Mouse (Mus musculus) cerebellum, adult 11-12 months (tissue): ENCODE results near the gene Ergic3.

Source experiments
- DNase-seq: peaks from one replicate; pipeline ENCODE4 v3.0.0; 2022

Ergic3 gene

DNA sequence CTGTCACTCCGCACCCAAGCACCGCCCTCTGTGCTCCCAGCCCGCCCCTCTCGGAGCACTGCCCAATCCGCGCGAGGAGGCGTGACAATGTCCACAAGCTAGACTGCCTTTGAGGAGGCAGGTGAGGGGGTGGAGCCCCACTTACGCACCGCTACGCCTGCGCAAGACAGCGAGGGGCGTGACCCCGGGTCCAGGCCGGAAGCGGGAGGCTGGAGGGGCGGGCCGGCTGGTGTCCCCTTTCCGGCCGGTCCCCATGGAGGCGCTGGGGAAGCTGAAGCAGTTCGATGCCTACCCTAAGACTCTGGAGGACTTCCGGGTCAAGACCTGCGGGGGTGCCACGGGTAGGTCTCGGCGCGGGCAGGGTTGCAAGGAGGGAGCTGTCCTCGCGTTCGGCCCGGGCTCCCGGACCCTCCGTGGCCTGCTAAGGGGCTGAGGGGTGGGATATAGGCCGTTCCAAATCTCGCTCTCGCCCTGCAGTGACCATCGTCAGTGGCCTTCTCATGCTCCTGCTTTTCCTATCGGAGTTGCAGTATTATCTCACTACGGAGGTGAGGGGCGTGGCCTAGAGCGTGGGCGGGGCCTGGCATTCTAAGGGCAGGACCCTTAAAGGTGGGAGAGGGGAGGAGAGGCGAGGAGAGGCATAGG is at the start of gene Ergic3, which contains the start of gene 6430550D23Rik:
TSS of gene Ergic3 (plus strand) at position 158 of the 645 bp plus-strand sequence.
TSS of gene 6430550D23Rik (minus strand) at position 90 of the 645 bp plus-strand sequence.
- peak; percentile 99 for DNase-seq

DNA sequence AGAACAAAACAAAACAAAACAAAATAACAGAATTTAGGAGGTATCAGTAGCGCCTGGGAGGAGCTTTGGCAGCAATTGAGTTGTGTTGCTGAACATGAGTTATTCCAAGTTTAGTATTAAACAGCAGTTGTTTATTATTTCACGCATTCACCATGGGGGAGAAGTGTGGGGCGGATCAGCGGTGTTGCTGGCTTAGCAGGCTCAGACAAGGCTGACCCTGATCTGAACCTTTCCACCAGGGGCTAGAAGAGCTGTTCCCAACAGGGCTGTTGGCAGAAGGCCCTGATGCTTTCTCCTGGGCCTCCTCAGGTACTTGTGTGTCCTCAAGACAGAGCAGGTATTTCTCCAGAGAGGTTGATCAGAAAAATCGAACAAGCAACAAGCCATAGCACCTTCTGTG is 47.9 kb upstream of the Ergic3 start:
- DNase-seq, result no peak

DNA sequence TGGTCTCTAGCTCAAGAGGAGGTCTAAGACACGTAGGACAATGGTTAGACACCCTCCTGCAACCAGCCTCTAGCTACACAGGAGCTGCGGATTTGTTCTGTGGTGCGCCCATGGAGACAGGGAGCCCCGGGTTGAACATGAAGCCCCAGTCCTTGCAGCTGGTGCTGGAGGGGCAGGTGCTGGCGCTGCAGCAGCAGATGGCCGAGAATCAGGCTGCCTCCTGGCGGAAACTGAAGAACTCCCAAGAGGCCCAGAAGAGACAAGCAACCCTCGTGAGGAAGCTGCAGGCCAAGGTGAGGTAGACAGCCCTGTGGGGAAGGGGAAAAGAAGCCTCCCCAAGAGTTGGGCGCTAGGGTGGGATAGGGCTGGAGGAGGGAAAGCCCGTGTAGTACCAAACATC is 46.0 kb upstream of the Ergic3 start:
- no peak for DNase-seq

DNA sequence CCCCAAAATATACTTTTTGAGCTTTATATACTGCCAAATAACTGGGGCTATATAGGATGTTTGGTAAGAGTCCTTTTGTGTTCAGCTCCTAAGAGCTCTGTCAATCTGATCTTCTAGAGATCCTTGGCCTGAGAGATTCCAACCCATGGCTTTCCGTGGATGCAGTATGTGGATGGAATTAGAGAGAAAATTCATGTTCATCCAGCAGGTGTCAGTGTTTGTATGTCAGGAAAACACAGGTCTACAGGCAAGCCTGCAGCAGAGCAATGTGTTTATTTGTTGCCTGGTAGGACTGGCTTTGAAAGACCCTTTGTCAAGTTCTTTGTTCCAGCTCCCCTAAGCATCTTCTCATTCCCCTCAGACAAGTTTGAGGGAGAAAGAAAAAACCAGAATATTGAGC is 44.9 kb upstream of the Ergic3 start:
- DNase-seq, result no peak

DNA sequence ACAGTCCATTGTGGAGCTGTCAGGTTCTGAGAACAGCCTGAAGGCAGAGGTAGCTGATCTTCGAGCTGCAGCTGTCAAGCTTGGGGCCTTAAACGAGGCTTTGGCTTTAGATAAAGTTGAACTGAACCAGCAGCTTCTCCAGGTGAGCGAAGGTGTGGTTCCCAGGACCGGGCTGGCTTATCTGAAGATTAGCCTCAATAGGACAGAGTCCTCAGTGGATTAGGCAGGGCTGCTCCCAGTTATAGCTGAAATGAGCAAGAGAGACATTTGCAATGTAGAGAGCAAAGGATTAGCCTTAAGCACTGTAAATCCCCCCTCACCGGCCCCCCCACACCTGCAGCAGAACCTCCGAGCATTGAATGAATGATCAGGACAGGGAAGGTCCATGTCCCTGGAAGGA is 34.5 kb upstream of the Ergic3 start:
- no peak for DNase-seq

DNA sequence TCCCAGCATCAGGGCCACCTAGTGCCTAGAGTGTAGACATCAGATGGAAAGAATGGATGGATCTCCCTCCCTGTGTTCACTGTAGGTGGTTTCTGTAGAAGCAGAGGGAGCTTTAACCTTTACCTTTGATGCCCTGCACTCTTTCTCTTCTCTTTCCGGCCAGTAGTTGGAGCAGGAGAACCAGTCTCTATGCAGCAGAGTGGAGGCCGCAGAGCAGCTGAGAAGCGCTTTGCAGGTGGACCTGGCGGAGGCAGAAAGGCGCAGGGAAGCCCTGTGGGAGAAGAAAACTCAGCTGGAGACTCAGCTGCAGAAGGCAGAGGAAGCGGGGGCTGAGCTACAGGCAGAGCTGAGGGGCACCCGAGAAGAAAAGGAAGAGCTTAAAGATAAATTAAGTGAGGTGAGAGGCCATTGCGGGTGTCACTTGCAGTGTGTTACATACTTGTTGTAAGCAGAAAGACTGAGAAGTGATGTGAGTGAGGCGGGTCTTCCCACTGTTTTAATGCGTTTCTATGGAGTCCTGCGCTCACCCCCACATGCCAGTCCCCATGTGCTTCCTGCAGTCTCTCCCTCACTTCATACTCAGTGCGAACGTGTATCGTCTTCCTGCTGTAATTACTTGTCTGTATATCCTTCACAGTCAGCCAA is 33.6 kb upstream of the Ergic3 start:
- no peak for DNase-seq

DNA sequence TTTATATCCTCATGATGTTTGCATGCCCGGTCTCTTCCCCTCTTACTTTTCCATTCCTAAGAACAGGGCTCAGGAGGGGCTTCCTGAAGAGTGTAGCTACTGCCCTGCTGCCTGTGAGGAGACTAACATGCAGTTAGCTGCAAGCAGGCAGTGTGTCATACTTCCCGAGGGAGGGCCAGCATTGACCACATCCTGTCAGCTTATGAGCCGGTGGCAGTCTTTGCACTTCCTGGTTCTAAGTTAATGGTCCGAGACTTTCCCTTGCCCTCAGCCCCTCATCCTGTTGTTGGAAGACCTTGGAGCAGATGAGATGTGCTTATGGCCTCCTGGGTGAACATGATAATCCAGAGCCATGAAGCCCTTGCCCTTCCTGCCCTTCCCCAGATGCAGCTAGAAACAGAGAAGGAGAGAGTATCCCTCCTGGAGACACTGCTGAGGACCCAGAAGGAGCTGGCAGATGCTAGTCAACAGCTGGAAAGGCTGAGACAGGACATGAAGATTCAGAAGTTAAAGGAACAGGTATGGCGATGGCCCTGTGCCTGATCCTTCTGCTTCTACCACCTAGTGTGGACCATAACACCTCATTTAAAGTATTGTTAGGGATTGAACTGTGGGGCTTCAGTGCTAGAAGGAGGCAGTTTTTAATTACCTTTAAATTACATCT is 28.4 kb upstream of the Ergic3 start:
- no peak for DNase-seq

DNA sequence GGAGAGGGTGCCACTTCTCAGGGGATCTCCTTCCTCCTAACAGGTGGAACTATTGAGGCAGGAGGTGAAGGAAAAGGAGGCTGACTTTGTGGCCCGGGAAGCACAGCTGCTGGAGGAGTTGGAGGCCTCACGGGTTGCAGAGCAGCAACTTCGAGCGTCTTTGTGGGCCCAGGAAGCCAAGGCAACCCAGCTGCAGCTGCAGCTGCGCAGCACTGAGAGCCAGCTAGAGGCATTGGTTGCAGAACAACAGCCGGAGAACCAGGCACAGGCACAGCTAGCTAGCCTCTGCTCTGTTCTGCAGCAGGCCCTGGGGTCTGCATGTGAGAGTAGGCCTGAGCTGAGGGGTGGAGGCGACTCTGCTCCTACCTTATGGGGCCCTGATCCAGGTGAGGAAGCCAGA is 22.1 kb upstream of the Ergic3 start:
- no peak for DNase-seq

DNA sequence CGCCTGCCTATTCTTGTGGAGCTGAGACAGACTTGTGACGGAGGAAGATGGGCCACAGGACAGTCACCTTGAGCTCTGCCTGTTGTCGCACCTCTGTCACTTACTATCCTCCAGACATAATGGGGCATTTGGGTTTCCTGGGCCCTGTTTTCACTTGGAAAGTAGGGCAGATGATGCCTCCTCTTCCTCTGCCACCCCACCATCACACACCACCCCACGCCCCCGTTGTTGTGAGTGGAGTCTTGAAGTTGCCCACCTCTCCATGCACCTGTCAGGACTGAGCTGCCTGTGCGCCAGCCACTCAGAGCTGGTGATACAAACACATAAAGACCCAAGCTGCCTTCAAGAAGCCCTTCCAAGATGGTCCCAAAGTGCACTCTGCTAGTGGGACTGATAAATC is 20.7 kb upstream of the Ergic3 start:
- DNase-seq, result no peak

DNA sequence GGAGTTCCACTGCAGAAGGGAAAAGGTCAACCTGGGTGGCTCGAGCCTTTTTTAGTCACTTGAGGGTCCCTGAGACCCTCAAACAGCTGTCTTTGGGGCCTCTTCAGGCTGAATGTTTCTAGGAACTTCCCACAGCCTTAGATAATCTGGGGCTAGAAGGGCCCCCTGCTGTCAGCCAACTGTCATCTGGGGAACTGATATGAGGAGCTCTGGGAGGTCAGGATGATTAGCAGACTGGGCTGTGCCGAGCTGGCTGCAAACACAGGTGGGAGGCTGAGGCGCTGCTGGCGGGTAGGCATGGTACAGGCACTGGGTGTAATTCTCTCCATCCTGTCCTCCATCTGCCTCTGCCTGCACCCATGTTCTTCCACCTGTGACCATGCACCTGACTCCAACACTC is 18.8 kb upstream of the Ergic3 start:
- DNase-seq, result peak; percentile 85

DNA sequence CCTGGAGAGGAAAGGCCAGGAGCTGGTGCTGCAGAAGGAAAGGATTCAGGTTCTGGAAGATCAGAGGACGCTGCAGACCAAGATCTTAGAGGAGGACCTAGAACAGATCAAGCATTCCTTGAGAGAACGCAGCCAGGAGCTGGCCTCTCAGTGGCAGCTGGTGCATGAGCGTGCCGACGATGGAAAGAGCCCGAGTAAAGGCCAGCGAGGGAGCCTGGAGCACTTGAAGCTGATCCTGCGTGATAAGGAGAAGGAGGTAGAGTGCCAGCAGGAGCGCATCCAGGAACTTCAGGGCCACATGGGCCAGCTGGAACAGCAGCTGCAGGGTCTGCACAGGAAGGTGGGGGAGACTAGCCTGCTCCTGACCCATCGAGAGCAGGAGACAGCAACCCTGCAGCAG is 16.7 kb upstream of the Ergic3 start:
- peak; percentile 54 for DNase-seq

DNA sequence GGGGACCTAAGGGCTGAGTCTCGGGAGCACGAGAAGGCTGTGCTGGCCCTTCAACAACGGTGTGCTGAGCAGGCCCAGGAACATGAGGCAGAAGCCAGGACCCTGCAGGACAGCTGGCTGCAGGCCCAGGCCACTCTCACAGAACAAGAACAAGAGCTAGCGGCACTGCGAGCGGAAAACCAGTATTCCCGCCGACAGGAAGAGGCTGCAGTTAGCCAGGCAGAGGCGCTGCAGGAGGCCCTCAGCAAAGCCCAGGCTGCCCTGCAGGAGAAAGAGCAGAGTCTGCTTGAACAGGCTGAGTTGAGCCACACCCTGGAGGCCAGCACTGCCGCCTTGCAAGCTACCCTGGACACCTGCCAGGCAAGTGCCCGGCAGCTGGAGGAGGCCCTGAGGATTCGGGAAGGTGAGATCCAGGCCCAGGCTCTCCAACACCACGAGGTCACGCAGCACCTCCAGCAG is 16.0 kb upstream of the Ergic3 start:
- peak; percentile 99 for DNase-seq

DNA sequence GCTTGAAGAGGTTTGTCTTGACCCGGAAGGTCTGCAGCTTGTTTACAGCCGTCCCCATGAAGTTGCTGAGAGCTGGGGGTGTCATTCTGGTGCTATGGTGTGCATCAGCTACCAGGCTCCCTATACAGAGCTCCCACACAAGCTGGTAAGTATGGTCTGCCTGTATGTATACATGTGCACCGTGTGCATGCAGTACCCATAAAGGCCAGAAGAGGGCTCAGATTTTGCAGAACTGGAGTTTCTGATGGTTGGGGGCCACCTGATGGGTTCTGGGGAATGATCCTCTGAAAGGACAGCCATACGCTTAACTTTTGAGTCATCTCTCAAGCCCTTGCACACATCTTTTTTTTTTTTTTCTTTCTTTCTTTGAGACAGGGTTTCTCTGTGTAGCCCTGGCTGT is 2.5 kb upstream of the Ergic3 start:
- no peak for DNase-seq

DNA sequence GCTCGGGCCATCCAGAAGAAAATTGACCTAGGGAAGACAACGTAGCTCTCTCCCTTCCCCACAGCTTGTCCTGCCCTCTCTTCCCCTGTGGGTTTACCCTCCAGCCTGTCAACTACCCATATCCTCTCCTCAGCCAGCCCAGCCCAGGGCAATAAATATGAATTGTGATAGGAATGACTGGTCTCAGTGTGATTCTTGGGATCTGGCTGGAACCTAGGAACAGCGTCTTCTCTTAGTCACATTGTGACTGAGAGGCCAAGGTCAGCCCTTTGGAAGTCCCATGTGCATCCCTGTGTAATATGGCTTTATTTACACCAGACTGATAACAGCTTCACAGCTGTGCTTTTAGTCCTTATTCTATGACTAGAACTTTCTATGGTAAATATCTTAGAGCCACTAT is 10.3 kb downstream of the Ergic3 start:
- no peak for DNase-seq

DNA sequence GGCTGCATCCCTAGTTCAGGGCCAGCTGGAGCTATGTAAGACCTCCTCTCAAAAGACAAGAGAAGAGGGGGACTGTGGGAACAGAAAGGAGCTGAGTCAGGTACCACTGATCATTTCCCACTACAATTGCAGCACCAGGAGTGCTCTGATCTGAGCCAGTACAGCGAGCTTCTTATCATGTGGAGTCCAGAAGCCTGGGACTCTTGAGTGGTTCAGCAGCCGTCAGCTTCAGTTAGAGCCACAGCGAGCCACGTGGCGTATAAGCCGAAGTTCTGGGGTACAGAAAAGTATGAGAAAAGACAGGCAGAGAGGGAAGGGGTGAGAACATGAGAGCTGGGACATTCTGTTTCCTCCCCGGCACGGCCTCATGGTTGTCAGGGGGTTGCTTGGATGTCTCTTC is 13.4 kb downstream of the Ergic3 start:
- no peak for DNase-seq

DNA sequence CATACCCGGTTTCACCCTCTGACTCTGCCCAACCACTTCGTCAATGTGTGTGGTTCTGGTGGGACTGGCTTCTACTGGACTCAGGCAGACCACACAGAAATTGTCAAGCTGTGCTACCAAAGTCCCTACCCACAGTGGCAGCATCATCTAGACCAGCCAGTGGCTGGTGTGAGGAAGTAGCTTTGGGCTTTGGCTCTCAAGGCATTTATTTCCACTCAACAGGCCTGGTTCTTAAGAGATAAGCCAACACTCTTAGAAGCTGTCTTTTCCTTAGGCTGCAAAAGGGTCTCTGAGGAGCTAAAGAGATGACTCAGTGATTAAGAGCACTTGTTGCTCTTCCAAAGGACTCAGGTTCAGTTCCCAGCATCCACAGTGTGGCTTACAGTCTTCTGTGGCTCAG is 13.9 kb downstream of the Ergic3 start:
- DNase-seq, result no peak

DNA sequence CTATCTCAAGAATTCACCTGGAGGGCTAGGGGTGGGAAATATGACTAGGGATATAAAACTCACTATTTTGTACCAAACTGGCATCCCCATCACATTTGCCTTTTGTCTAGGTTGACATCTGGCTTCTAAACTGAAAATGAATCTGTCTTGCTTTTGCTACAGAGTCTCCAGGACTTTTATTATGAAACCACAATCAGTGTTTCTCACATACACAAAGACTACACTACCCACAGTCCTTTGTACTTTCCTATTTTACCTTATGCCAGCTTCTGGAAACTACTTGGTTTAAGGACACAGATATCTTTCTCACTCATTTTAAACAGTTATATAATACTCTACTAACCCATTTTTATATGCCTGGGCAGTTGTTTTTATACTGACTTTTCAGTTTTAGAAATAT is 17.6 kb downstream of the Ergic3 start:
- no peak for DNase-seq

DNA sequence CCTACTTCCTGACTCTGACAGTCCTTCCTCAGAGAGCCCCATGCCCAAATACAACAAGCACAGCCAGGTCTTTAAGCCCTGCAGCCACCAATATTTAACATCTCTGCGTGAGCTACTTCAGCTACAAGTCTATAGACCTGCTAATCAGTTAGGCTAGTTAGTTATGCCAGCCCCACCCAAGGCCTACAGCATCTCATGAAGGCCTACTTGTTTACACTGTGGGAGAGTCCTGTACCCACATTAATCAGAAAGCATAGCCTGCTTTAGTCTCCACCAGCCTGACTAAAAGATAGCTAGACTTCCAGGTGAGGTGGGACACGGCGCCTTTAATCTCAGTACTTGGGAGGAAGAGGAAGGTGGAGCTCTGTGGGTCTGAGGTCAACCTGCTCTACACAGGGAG is 31.5 kb downstream of the Ergic3 start:
- no peak for DNase-seq

DNA sequence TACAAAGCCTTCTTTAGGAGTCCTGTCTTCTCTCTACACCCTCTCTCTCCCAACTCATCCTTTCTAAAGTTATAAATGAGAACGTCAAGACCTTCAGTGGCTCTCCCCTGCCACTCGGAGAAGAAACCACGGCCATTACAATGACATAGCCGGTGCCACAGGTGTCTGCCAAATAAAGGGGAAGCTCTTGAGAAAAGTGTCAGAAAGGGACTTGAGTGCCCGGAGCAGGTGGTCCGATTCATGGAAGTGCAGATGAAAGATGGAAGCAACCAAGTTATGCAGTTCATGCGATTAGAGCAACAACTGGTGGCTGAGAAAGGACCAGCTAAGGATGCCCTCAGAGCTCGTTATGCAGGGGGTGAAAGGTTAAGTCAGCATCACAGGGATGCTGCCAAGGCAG is 35.1 kb downstream of the Ergic3 start:
- no peak for DNase-seq

DNA sequence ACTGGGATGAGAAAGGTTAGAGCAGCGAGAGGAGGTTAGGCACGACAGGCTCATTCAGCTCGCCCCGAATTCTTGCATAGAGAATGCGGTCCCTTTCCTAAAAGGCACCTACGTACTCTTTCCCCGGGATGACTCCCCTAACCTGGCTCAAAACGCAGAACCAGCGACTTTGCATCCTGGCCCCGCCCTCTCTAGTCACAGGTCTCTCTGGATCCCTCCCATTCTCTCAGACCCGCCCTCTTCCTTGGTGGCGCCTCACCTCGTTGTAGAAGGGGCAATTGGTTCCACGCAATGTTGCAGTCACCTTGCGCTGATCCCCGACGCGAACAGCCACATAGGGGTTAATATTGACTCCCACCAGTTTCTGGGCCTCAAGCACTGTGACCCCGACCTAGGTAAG is 40.1 kb downstream of the Ergic3 start:
- no peak for DNase-seq

DNA sequence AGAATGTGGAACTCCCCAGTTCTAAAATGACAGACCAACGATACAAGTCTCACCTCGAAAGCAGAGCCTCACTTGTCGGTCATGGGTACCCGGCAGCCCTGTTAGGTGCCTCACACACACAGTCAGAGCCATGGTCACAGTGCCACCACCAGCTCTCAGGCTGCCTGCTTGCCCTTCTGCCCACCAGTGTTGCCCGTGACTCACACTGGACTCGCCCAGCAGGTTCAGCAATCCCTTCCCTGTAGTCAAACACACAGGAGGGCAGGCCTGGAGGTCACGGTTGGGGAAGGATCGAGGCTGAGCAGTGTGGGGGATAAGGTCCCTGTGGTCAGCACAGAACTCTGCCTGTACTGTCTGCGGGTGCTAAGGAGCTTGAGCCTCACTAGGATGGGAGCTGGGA is 45.0 kb downstream of the Ergic3 start, which contains the start of gene Fer1l4:
TSS of gene Fer1l4 (minus strand) at position 132 of the 400 bp plus-strand sequence.
- no peak for DNase-seq

DNA sequence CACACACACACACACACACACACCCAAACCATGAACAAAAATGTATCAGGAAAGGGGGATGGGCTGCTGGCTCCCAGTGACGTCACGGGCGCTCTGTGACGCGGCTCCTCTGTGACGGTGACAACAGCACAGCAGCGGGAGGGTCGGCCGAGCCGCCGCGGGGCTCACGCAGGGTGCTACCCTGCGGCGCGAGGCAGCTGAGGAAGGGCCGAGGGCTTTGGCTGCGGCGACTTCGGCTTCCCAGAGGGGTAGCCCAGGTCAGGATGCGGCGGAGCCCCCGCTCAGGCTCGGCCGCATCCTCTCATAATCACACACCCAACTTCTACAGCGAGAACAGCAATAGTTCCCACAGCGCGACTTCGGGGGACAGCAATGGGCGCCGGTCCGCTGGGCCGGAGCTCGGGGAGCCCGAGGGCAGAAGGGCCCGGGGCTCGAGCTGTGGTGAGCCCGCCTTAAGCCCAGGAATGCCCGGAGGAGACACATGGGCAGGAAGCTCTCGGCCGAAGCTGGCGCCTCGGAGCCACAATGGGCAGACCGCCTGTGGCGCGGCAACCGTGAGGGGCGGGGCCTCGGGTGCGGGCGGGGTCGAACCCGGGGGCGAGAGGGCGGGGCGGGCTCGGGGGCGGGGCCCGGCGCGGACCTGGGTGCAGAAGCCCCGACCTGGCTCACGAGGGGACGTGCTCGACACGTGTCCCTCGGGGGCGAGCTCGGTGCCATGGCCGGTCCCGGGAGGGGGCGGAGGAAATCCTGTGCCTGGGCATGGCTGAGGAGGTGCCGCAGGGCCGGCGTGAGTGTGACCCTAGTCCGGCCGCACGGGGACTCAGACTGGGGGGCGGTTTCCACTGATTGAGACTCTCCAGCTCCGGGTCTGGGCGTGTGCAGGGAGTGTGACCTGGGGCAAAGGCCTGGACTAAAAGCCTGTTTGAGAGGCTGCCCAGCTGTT is 57.5 kb downstream of the Ergic3 start, which contains the start of gene Spag4:
TSS of gene Spag4 (plus strand) at position 77 of the 943 bp plus-strand sequence.
- peak; percentile 60 for DNase-seq

DNA sequence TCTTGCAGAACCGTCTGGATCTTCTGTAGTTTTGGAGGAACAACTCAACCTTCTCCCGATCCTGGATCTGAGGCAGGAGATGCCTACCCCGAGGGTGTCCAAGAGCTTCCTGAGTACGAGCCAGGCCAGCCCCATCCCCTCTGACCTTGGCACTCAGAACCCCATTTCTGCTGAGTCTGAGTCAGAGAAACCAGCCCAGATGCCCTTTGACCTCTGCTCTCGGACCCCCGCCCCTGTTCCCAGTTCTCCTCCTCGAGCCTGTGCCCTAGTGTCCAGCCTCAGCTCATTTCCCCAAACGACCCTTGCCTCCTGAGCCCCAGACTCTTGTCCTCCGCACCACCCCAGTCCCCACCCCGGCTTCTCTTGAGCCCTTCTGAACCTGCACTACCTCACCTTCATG is 58.3 kb downstream of the Ergic3 start:
- peak; percentile 43 for DNase-seq
